Mouse (Mus musculus) G1E-ER4 (cell line): ENCODE data around the gene Bmpr1b. TPM values are rescaled to one million over a fixed set of nuclear protein-coding genes. Genes with fewer than 3 reads are reported as not detected.

Experiments
- GATA1 ChIP-seq: IDR thresholded peaks from one replicate; pipeline ENCODE4 v1.8.0; 2012; ENCODE audit warnings: low read length, inconsistent platforms
- polyA plus RNA-seq: library from polyadenylated mRNA; stranded (reverse); fragments of >175 nt; gene quantifications from 2 replicates; pipeline ENCODE4 v1.2.3, GENCODE M21; 2012

The Bmpr1b gene
- polyA plus RNA-seq, 1 experiment, result not detected

DNA sequence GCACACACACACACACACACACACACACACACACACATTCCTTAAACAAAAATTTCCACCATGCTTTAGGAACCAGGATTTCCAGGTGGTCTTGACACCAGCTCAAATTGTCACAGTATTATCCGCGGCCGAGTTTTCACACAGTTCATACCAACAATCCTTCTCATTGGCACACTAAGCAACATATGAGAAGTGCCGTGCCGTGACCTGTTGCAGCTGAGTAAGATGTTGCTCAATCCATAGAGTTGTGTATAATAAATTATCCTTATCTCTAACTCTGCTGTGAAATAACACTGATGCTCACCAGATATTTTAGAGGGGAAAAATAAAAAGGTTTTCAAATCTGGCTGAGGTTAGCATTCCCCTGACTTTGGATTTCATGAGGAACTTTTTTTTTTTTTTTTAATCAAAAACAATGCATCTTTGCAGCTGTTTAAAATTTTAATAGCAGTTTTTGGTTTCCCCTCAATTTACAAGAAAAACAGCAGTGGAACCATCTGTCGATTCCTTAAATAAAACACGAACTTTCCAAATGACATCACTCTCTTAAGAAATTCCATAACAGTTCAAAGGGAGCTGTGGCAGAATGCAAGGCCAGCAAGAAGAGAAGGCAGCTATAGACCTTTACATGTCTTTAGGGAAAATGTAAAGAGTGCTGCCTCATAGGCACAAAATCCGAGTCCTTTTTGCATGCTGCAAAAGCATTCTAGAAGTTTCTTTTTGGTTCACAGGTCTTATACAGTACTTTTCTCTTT is 378.0 kb downstream of the Bmpr1b start:
- no peak for TF ChIP-seq GATA1

Other genes with a start within 250 kb of the Bmpr1b start
- gene Pdlim5, start 226.3 kb upstream of the Bmpr1b start, polyA plus RNA-seq, result 30.8 and 38.6 TPM in 2 replicates